Mouse (Mus musculus) embryo, embryonic 9.5 days (tissue): ENCODE results near the gene Slc47a2.
A peak's percentile ranks its signal among the peaks of the same experiment; 100 is the strongest.
"Not testable (repeated sequence)": the region's sequence is repeated elsewhere in the genome, so short reads cannot be mapped to it uniquely, and the experiment has no call there.

Experiments
- DNase-seq: peaks from one replicate; pipeline ENCODE4 v3.0.0-alpha.2; 2017; ENCODE audit errors: extremely low spot score

The Slc47a2 gene

GRCm38 (mm10) chr11:61341971-61342370 lies 689 bp downstream of the Slc47a2 start:
- no peak for DNase-seq

- no peak for DNase-seq
Measured at GRCm38 (mm10) chr11:61341233-61341632, 1.4 kb downstream of the Slc47a2 start.

- no peak for DNase-seq
Measured at GRCm38 (mm10) chr11:61340374-61340773, 2.3 kb downstream of the Slc47a2 start.

- DNase-seq: no peak
Measured at GRCm38 (mm10) chr11:61337586-61337985, 5.1 kb downstream of the Slc47a2 start.

- DNase-seq: no peak
Measured at GRCm38 (mm10) chr11:61320904-61321687, 21.6 kb downstream of the Slc47a2 start.

- DNase-seq: no peak
Measured at GRCm38 (mm10) chr11:61319923-61320567, 22.6 kb downstream of the Slc47a2 start.

GRCm38 (mm10) chr11:61319233-61319922 lies 23.3 kb downstream of the Slc47a2 start:
- DNase-seq: no peak

GRCm38 (mm10) chr11:61316864-61317263 lies 25.8 kb downstream of the Slc47a2 start:
- no peak for DNase-seq

- DNase-seq: no peak
Measured at GRCm38 (mm10) chr11:61310321-61310720, 32.3 kb downstream of the Slc47a2 start.

- no peak for DNase-seq
Measured at GRCm38 (mm10) chr11:61309831-61310230, 32.8 kb downstream of the Slc47a2 start.

- DNase-seq: no peak
Measured at GRCm38 (mm10) chr11:61307795-61308194, 34.9 kb downstream of the Slc47a2 start.

GRCm38 (mm10) chr11:61305377-61305776 lies 37.3 kb downstream of the Slc47a2 start:
- no peak for DNase-seq

GRCm38 (mm10) chr11:61304535-61304934 lies 38.1 kb downstream of the Slc47a2 start:
- not testable (repeated sequence) for DNase-seq

- peak; percentile 36 for DNase-seq
Measured at GRCm38 (mm10) chr11:61300716-61301392, 41.8 kb downstream of the Slc47a2 start.

GRCm38 (mm10) chr11:61300205-61300604 lies 42.5 kb downstream of the Slc47a2 start:
- no peak for DNase-seq

GRCm38 (mm10) chr11:61297901-61298300 lies 44.8 kb downstream of the Slc47a2 start:
- DNase-seq: no peak

GRCm38 (mm10) chr11:61297326-61297725 lies 45.3 kb downstream of the Slc47a2 start:
- no peak for DNase-seq

GRCm38 (mm10) chr11:61296556-61296955 lies 46.1 kb downstream of the Slc47a2 start:
- no peak for DNase-seq

GRCm38 (mm10) chr11:61295556-61295955 lies 47.1 kb downstream of the Slc47a2 start:
- no peak for DNase-seq

- DNase-seq: no peak
Measured at GRCm38 (mm10) chr11:61294431-61294830, 48.2 kb downstream of the Slc47a2 start.

GRCm38 (mm10) chr11:61293251-61293650 lies 49.4 kb downstream of the Slc47a2 start:
- DNase-seq: peak; percentile 28

- no peak for DNase-seq
Measured at GRCm38 (mm10) chr11:61284323-61284722, 58.3 kb downstream of the Slc47a2 start.
